Mouse (Mus musculus): ENCODE measurements around the gene Pcdh15. TPM values are rescaled to one million over a fixed set of nuclear protein-coding genes. Genes with fewer than 3 reads are reported as not detected.

Gene Pcdh15
- total RNA-seq (2021), result under 1 TPM; 0.37 to 0.39 TPM
- long read RNA-seq, experiment 1, result 0 reads
- long read RNA-seq, experiment 2, result 0 reads

DNA sequence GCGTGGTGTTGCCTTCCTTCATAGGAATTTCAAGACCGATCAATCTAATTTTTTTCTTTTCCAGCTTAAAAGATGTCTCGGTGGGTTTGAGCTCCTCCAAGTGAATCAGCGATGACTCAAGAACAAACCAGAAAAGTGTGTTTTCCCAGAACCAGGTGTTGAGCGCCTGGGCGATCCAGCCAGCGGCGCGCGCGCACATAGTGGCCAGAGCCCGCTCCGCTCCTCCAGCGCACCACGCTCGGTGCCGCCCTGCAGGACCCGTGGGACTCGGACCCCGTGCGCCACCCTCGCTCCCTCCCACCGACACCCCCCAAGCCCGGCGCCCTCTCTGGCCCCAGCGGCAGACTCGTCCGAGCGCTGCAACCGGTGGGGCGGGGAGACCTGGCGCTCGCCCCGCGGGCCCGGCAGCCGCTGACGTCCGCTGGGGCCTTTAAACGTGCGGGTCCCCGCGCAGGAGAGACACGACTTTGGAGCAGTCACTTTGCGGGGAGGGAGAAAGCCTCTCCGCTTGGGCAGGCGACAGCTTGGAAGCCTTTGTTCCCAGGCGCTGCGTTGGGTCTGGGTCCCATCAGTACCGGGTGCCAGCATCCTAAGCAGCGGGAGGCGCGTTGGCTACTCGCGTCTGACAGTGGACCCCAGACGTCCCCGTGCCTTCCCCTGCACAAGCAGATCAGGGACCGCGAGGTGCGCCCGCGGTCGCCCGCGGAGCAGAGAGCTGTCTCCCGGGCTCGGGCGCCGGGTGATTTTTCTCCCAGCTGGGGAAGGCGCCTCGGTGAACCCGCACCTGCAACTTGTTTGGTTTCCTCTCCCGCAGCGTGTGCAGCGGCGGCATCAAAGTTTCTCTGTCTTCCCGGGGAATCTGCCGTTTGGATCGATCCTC lies at the start of gene Pcdh15:
TSS of gene Pcdh15 (plus strand) at position 377 of the 880 bp plus-strand sequence.
- DNase-seq (ENCODE audit: low spot score in 2 of 2), result peak; percentile 12 to 23

DNA sequence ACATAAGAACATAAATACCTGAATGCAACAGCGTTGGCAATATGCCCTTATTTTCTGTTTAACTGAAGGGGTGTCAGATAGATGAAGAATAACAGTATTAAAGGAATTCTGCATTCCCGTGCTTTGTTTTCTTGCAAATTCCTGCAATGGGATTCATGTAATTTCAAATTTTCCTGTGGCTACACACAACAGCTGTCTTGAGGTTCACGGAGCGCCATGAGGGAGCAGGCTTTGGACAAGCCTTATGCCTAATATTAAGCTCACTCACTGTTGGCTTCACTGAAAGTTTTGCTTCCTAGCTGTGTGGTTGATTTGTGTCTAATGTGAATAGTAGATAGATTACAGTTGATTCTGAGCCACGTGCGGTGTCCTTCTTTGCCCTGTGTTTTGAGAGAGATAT lies 47.1 kb upstream of the Pcdh15 start:
- DNase-seq (ENCODE audit: low spot score in 2 of 2), result no peak

DNA sequence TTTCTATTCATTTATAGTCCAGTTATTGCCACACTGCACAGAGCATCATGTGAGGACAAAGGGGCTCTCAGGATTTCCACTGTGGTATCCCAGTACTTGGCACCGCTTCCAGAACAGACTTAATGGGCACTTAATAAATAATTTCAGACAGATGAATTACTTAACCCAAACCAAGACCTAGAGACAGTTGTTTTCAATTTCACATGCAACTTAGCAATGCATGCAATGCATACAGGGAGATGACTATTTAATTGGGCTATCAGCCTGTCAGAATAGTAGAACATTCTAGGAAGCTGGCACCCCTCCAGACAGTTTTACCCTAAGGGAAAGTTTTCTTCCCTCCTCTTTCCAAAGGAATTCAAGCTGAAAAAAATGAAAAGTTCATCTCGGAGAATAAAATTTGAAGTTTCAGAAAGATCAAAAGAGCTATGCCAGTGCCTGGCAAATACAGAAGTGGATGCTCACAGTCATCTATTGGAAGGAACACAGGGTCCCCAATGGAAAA lies 39.4 kb upstream of the Pcdh15 start:
- no peak for DNase-seq (ENCODE audit: low spot score in 2 of 2)

DNA sequence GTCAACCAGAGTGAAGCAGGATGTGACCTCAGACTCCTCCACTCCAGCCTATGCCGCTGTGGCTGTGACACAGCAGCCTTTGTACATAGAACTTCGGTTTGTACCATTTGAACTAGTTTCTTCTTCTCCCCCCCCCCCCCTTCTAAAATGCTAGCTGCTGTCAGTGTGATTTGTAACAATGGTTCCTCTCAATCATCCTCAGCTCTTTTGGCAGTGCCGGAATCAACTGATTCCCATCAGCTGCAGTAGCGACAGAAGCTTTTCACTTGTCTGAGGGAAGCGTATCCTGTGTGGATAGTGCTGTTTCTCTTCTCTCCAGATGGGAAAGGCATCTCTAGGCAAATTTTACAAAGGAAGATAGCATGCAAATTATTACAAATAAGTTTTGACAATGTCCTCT lies 12.4 kb upstream of the Pcdh15 start:
- no peak for DNase-seq (ENCODE audit: low spot score in 2 of 2)

DNA sequence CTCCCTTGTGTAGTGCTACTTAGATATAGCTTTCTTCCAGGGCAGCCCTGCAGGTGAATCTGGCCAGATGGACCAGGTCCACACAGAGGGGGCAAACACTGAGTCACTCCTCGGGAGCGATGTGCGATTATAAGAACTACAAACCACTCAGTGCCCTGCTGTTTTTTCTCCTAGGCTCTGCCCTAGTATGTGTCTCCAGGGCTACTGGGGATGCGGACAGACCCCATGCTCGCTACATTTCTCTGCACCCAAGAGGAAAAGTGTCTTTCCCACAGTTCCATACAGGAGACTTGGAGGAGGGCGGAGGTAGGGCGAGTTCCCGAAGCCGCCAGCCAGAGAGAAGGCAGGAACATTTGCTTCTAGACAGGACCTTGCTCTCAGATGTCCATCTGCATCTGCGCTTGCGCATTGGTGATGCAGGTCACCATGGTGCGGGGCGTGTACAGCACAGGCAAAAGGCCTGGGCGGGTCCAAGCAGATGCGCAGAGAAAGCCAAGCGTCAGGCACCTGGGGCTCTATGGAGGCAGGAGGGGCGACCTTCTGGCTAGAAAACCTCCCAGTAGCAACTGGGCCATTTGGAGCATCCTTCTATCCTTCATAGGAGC lies 2.5 kb upstream of the Pcdh15 start:
- DNase-seq (ENCODE audit: low spot score in 2 of 2), result no peak

DNA sequence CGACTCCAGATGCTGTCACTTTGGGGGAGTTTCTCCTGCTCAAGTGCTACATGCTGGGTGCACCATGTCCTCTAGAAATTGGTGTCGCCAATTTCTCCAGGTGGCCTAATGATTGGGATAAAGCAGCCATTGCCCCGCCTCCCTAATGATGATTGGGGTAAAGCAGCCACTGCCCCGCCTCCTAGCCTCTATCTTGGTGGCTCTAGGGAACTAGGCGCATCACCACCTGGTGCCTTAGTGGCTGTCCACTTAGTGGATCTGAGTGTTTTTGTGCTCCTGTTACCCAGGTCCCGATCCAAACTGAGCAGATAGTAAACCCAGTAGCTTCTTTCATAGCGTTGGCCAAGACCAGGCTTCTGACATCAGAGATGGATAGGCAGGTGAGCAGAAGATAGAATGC lies 2.0 kb upstream of the Pcdh15 start:
- DNase-seq (ENCODE audit: low spot score in 2 of 2), result no peak

DNA sequence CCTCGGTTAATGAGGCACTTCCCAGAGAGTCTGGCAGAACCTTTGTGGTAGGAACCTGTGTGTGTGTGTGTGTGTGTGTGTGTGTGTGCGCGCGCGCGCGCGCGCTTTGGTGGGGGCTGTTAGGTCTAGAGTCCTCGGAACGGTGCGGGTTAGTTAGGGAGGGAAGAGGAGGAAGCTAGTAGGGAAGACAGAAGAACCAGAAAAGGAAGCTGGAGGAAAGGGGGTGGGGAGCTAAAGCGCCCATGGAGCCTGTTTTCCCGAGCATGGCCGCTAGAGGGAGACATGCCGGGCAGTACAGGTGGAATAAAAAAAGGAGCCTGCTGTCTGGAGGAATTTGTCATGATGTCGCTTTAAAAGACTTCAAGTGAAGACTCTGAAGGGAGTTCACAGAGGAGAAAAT lies 1.2 kb upstream of the Pcdh15 start:
- DNase-seq (ENCODE audit: low spot score in 2 of 2), result peak; percentile 30 to 48

DNA sequence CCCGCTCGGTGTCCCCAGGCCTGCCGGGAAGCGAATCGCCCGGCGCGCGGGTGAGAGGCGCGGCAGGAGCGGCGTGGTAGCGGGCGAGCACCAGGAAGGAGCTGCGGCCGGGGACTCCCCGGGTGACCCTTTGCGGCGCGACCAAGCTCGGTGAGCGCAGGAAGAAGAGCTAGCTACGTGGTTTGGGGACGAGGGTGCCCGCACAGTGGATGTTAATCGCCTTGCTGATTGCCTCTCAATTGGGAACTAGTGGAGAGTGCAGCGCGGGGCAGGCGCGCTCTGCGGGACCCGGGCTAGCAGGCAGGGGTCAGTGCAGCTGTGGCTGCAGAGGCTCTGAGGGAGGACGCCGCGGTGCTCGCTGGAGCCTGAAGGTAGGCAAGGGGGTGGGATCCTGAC lies 702 bp downstream of the Pcdh15 start:
- DNase-seq (ENCODE audit: low spot score in 2 of 2), result no peak

DNA sequence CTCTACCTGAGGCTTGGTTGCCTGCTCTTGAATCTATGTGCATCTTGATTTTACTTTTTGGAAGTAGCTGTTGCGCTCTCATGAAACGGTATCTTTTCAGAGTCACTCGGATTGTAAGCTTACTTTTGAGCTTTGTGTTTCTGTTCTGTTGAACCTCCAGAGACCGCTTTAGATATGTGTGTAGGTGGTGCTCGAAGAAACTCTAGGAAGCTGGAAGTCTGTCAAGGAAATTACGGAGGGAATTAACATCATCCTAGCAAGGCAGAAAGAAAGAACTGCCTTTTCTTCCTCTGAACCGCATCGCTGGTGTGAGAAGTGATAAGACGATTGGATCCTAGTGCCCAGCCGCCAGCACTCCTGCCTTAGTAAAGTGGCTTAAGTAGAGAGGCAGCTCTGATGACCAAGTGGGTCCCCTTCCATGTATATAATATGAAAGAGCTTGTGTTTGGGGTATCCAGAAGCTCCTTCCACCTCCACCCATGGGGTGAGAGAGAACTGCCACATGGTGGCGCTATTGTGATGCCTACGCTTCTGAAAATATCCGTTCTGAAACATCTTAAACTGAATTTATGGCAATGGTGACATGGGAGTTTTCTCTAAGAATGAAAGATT lies 4.3 kb downstream of the Pcdh15 start:
- no peak for DNase-seq (ENCODE audit: low spot score in 2 of 2)

DNA sequence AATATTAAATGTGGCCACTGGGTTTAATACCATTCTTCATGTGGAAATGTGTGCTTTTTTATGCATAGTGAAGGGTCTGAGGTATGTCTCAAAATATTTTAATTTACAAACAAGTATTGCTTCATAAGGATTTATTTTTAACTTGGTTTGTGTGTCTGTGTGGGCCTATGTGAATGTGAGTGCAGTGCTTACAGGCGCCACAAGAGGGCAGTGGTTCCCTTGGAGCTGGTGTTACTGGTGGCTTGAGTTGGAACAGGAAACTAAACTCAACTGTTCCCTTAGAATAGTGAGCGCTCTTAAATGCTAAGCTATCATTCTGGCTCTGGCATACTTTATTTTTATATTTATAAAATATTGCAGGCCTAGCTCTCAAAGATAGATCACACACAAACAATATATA lies 6.8 kb downstream of the Pcdh15 start:
- DNase-seq (ENCODE audit: low spot score in 2 of 2), result no peak

DNA sequence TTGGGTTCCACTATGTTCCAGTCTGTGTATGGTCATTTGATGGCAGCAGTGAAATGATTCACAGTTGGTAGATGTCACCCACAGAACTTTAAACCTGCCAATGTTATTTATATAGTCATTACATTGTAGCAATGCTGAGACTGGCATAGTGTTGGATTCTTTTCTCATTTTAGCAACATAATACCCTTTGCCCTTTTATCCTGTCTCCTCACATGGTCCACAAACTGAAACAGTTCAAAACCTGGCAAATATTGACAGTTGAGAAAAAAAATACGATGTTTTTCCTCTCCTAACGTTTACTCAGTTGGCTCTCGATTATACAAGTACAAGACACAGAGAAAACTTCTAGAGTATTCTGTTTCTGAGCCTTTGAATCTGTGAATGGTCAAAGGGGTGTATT lies 38.8 kb downstream of the Pcdh15 start:
- no peak for DNase-seq (ENCODE audit: low spot score in 2 of 2)

DNA sequence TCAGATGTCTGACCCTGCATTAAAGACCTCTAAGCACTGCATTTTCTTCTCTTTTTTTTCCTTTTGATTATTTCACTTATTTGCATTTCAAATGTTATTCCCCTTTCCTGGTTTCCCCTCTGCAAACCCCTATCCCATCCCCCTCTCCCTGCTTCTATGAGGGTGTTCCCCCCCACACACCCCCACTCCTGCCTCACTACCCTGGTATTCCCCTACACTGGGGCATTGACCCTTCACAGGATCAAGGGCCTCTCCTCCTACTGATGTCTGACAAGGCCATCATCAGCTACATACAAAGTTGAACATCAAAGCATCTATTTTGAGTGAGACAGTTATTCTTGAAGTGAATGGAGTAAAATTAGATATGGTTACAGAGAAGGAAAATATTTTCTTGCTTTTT lies 48.4 kb downstream of the Pcdh15 start:
- DNase-seq (ENCODE audit: low spot score in 2 of 2), result no peak

DNA sequence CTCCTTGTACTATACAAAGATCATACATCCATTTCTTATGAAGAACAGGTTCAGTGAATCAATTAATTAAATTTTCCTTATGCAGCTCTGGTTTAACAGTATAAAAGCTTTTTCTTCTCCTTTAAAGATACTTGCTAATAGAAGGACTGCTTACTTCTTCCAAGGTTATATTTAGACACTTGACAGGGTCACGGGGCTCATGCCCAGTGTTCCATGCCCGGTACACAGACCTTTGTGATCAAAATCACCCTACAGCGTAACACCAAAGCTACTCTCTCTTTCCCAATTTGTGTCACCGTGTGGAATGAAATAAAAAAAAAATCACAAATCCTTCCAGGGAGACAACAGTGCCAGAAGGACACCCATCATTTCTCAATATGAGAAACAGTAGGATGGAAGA lies 48.8 kb downstream of the Pcdh15 start:
- no peak for DNase-seq (ENCODE audit: low spot score in 2 of 2)

DNA sequence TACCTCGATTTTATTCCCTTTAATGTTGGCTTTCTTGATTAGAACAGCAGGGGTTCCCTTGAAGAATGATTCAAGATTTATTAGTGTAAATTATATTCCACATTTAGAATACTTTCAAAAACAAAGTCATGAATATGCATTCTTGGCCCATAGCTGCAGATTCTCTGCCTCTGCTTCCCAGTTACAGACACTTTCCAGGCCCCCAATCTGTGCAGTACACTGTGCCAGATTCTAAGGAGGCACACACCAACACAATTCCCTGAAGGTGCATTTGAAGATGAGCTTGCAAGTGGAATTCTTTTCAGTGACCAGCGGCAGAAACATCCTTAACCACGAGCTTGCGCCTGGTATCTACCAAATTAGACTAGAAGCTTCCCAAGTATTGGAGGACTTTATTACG lies 55.4 kb downstream of the Pcdh15 start:
- DNase-seq (ENCODE audit: low spot score in 2 of 2), result no peak

DNA sequence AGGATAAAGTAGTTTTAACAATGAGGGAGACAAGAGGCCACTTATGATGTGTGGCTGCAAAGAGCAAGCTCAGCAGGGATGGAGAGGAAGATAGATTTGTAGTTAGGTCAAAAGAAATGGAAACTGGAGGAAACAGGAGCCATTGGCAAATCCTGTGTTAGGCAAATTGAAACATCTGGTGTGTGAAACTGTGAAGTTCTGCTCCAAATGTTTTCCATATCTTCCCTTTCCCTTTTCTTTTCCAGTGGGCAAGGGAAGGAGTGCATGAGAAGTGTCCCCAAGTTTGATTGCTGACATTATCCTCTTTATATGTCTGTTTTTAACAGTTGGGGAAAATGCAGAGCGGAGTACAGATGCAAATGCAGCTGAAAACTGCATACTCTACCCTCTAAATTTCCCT lies 62.6 kb downstream of the Pcdh15 start:
- DNase-seq (ENCODE audit: low spot score in 2 of 2), result no peak

DNA sequence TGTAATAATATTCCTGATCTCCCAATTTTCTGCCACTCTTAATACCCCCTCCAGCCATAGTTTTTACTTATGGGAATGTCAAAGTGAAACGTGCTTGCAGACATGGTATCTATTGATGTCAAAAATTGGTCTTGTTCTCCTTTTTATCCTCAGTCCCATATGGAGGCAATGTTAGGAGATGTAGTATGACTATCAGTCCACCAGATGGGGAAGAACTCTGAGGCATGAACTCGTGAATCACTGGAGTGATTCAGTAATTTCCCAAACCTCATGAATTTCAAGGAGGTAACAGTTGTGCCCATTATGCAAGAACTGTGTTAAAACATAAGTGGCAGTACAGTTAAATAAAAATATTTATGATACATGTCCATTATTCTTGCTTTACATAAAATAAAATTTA lies 116.9 kb downstream of the Pcdh15 start:
- DNase-seq (ENCODE audit: low spot score in 2 of 2), result no peak

DNA sequence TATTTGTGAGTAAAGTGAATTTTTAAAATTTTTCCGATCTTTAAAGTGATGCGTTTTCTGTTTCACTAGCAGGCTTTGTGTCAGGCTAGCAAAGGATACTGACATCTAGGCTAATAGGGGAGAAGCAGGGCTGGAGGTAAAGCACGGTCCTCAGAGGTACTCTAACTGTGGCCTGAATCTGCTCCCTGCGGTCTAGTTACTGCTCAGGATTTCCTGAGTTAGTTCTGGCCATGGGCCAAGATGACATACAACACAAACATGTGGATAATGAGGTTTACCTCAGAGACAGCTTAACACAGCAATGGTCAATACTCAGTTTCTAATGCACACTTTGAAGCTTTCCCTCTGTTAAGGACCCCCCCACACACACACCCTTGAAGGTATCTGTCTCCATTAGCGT lies 143.2 kb downstream of the Pcdh15 start:
- no peak for DNase-seq (ENCODE audit: low spot score in 2 of 2)

DNA sequence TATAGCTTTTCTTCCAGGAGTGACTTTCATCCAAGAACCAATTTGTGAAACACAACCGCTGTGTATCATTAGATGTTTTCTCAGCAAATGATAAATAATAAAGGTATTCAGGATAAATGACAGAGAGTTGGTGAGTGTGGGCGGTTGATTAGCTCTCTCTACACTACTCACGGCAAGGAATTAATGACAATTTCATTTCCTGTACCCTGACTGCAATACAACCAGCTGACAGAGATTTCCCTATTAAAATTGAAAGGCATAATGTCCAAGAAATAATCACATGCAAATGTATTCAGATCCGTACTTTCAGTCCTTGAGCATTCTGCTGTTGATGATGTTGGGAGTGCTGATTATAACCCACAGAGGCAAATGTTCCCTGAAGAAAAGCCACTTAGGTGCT lies 181.3 kb downstream of the Pcdh15 start:
- DNase-seq (ENCODE audit: low spot score in 2 of 2), result no peak

DNA sequence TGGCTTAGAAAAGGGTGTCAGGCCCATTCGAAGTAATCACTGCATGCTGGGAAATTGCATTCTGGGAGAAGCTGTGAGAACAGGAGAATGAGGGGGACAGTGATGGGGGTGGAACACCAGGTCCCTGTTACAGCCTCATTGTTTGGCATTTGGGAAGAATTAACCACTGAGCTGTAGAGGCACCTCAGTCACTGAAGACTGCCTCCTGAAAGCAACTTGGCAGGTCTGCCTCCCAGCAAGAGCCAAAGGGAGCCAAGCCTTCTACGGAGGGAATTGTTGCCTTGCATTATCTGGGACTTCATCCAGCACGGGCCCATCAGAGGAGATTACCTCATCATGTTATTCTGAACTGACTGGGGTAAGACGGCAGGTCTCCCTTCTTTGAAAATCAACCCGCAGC lies 197.3 kb downstream of the Pcdh15 start:
- no peak for DNase-seq (ENCODE audit: low spot score in 2 of 2)

DNA sequence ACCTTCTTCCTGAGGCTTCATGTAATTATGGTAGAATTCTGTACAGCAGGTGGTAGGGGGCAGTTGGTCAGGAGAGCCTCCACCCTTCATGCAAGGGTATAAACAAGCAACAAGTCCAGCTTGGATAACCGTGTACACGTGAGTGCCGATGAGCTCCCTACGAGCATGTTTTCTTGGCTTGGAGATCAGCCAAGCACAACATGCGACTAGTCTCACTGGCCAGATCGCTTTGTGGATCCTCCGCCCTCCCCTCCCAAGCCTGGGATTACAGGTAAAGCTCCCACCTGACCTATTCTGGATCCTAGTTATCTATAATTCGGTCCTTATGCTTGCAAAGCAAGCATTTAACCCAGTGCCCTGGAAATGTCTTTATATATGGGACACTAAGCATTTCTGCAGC lies 202.8 kb downstream of the Pcdh15 start:
- no peak for DNase-seq (ENCODE audit: low spot score in 2 of 2)

DNA sequence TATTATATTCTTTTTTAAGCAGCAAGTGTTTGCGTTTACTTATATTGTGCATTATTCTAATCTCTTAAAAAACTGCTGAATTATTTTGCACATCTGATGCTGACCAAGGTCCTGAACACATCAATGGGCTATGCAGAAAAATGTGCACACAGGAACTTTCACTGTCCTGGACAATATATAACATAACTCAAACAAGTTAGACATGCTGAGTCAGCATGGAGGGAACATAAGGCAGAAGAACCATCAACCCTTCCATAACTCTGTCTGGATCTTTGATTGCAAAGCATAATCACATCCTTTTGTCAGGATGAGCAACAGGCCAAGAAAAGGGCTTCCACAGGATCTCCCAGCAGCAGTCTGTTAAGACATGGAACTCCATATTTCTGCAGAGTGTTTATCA lies 207.5 kb downstream of the Pcdh15 start:
- DNase-seq (ENCODE audit: low spot score in 2 of 2), result no peak

DNA sequence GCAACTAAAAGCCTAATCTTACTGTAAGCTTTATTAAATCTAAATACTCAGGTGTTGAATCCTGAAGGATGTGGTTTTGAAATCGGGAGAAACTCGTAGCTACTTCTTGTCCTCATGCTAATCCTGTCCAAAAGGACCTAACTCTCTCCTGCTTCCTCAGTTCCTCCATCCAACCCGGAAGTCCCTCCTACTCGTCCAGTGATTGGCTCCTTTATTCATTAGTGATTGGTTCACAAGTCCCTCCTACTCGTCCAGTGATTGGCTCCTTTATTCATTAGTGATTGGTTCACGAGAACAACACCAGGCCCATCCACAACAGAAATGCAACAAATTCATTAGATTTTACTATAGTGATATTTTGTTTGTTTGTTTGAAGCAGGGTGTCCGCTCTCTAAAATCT lies 227.7 kb downstream of the Pcdh15 start:
- DNase-seq (ENCODE audit: low spot score in 2 of 2), result no peak
